Mouse (Mus musculus): ENCODE results near the gene Ush1g. TPM values are rescaled to one million over a fixed set of nuclear protein-coding genes. Genes with fewer than 3 reads are reported as not detected.

Gene Ush1g
- polyA plus RNA-seq, 1 experiment from 2014 or later: 0.08 TPM

DNA sequence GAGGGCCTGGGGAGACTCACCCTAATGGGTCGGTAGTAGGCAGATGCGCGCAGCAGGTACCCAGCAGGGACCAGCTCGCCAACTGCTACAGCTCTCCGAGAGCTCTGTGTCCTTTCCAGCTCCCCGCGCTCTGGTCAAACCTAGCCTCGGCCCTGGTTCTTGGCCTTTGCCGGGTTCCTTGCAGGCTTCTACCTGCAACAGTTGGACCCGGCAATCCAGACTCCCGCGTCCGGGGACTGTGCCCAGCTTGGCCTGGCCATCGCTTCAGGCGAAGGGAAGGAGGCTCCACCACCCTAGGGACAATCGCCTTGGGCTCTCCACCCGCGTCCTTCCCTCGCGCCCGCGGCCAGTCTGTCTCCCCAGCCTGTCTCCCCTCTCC is 55.5 kb downstream of the Ush1g start:
- H3K27me3 ChIP-seq (ENCODE audit: control insufficient read depth, insufficient read depth, low read length): peaks cover 58% of the 10 kb centered on the region
- H3K27ac ChIP-seq (ENCODE audit: low read depth, low read length): no peak overlapping the region
- peak overlapping the region; percentile 24 for H3K4me3 ChIP-seq (ENCODE audit: low read depth, low read length)
- no peak overlapping the region for H3K9ac ChIP-seq (ENCODE audit: low read length)
- peak overlapping the region; percentile 46 for H3K4me2 ChIP-seq
- ATAC-seq (ENCODE audit: low FRiP score) (no peak), DNase-seq (ENCODE audit: low spot score, missing footprints) (peak; percentile 89)
- H3K4me1 ChIP-seq (ENCODE audit: control insufficient read depth, insufficient read depth, low read length): peaks cover 11% of the 10 kb centered on the region
- no peaks in the 10 kb centered on the region for H3K9me3 ChIP-seq (ENCODE audit: control insufficient read depth, low read length)
- no peaks in the 10 kb centered on the region for H3K36me3 ChIP-seq (ENCODE audit: control insufficient read depth, insufficient read depth, low read length)
- 4% methylated on average over 21 of the region's 22 CpGs for WGBS

GRCm38 (mm10) chr11:115265771-115266399 is 56.0 kb downstream of the Ush1g start:
- DNase-seq (ENCODE audit: low spot score, missing footprints) (peak; percentile 90), ATAC-seq (ENCODE audit: low FRiP score) (no peak)
- no peaks in the 10 kb centered on the region for H3K9me3 ChIP-seq (ENCODE audit: control insufficient read depth, low read length)
- no peak overlapping the region for H3K4me2 ChIP-seq
- no peak overlapping the region for H3K27ac ChIP-seq (ENCODE audit: low read depth, low read length)
- H3K4me1 ChIP-seq (ENCODE audit: control insufficient read depth, insufficient read depth, low read length): peaks cover 11% of the 10 kb centered on the region
- 4% methylated on average over 20 of the region's 20 CpGs for WGBS
- no peaks in the 10 kb centered on the region for H3K36me3 ChIP-seq (ENCODE audit: control insufficient read depth, insufficient read depth, low read length)
- H3K27me3 ChIP-seq (ENCODE audit: control insufficient read depth, insufficient read depth, low read length): peaks cover 59% of the 10 kb centered on the region
- H3K4me3 ChIP-seq (ENCODE audit: low read depth, low read length): no peak overlapping the region
- no peak overlapping the region for H3K9ac ChIP-seq (ENCODE audit: low read length)

Other genes with a start within 250 kb of the Ush1g start
- gene Rab37, start 230.6 kb downstream of the Ush1g start, polyA plus RNA-seq (2014; fragmentation: Nextera tagmentation; extraction: Ambion mirVana): 0.61 and 0.69 TPM in 2 replicates
- gene Cd300lf, start 188.0 kb downstream of the Ush1g start, polyA plus RNA-seq (2014; fragmentation: Nextera tagmentation; extraction: Ambion mirVana): not detected in 2 replicates
- gene Slc9a3r1, start 158.7 kb downstream of the Ush1g start, polyA plus RNA-seq (2014; fragmentation: Nextera tagmentation; extraction: Ambion mirVana): 26.8 and 32.0 TPM in 2 replicates
- gene Tmem104, start 134.6 kb downstream of the Ush1g start, polyA plus RNA-seq (2014; fragmentation: Nextera tagmentation; extraction: Ambion mirVana): 6.2 and 9.2 TPM in 2 replicates
- 17.7 and 19.2 TPM in 2 replicates for gene Nat9, start 134.2 kb downstream of the Ush1g start, polyA plus RNA-seq (2014; fragmentation: Nextera tagmentation; extraction: Ambion mirVana)
- 0.04 and 0.18 TPM in 2 replicates for gene Grin2c, start 54.8 kb downstream of the Ush1g start, polyA plus RNA-seq (2014; fragmentation: Nextera tagmentation; extraction: Ambion mirVana)
- 11.2 and 12.7 TPM in 2 replicates for gene Fdxr, start 45.0 kb downstream of the Ush1g start, polyA plus RNA-seq (2014; fragmentation: Nextera tagmentation; extraction: Ambion mirVana)
- 0.23 and 0.28 TPM in 2 replicates for gene Fads6, start 24.4 kb downstream of the Ush1g start, polyA plus RNA-seq (2014; fragmentation: Nextera tagmentation; extraction: Ambion mirVana)
- gene Otop2, start 14.9 kb downstream of the Ush1g start, polyA plus RNA-seq (2014; fragmentation: Nextera tagmentation; extraction: Ambion mirVana): not detected in 2 replicates
- 0.18 and 0.34 TPM in 2 replicates for gene Otop3, start 12.7 kb upstream of the Ush1g start, polyA plus RNA-seq (2014; fragmentation: Nextera tagmentation; extraction: Ambion mirVana)
- 17.8 and 18.3 TPM in 2 replicates for gene Hid1, start 45.7 kb upstream of the Ush1g start, polyA plus RNA-seq (2014; fragmentation: Nextera tagmentation; extraction: Ambion mirVana)
- 20.6 and 20.9 TPM in 2 replicates for gene Cdr2l, start 59.9 kb upstream of the Ush1g start, polyA plus RNA-seq (2014; fragmentation: Nextera tagmentation; extraction: Ambion mirVana)
- 268 and 278 TPM in 2 replicates for gene Mrpl58, start 81.7 kb upstream of the Ush1g start, polyA plus RNA-seq (2014; fragmentation: Nextera tagmentation; extraction: Ambion mirVana)
- 886 and 917 TPM in 2 replicates for gene Atp5h, start 97.9 kb upstream of the Ush1g start, polyA plus RNA-seq (2014; fragmentation: Nextera tagmentation; extraction: Ambion mirVana)
- gene Kctd2, start 98.1 kb upstream of the Ush1g start, polyA plus RNA-seq (2014; fragmentation: Nextera tagmentation; extraction: Ambion mirVana): 21.6 and 24.0 TPM in 2 replicates
- not detected in 2 replicates for gene Trim80, start 118.5 kb upstream of the Ush1g start, polyA plus RNA-seq (2014; fragmentation: Nextera tagmentation; extraction: Ambion mirVana)
- 0.14 TPM in 1 of 2 replicates, not detected in the other for gene Slc16a5, start 140.4 kb upstream of the Ush1g start, polyA plus RNA-seq (2014; fragmentation: Nextera tagmentation; extraction: Ambion mirVana)
- 7.7 and 7.8 TPM in 2 replicates for gene Armc7, start 153.6 kb upstream of the Ush1g start, polyA plus RNA-seq (2014; fragmentation: Nextera tagmentation; extraction: Ambion mirVana)
- gene Nt5c, start 169.8 kb upstream of the Ush1g start, polyA plus RNA-seq (2014; fragmentation: Nextera tagmentation; extraction: Ambion mirVana): 68.3 and 69.8 TPM in 2 replicates
- 954 and 958 TPM in 2 replicates for gene Jpt1, start 192.3 kb upstream of the Ush1g start, polyA plus RNA-seq (2014; fragmentation: Nextera tagmentation; extraction: Ambion mirVana)
- gene Sumo2, start 214.2 kb upstream of the Ush1g start, polyA plus RNA-seq (2014; fragmentation: Nextera tagmentation; extraction: Ambion mirVana): 1,615 and 1,739 TPM in 2 replicates
- 195 and 197 TPM in 2 replicates for gene Nup85, start 242.4 kb upstream of the Ush1g start, polyA plus RNA-seq (2014; fragmentation: Nextera tagmentation; extraction: Ambion mirVana)